Mouse (Mus musculus) frontal cortex, postnatal 25 days (tissue): ENCODE measurements at regions not wholly inside any gene's neighbourhood (a gene's known extent, or its start where the extent isn't known, plus 50 kb on each side); places are given as distances from the start of the nearest gene placed in this dataset.
"Not testable (repeated sequence)": the region's sequence is repeated elsewhere in the genome, so short reads cannot be mapped to it uniquely, and the experiment has no call there.

Experiments used
- DNase-seq, 2 experiments: peaks; one replicate each; pipeline ENCODE4 v3.0.0; 2022; ENCODE audit warnings: low spot score in 2 of 2

DNA sequence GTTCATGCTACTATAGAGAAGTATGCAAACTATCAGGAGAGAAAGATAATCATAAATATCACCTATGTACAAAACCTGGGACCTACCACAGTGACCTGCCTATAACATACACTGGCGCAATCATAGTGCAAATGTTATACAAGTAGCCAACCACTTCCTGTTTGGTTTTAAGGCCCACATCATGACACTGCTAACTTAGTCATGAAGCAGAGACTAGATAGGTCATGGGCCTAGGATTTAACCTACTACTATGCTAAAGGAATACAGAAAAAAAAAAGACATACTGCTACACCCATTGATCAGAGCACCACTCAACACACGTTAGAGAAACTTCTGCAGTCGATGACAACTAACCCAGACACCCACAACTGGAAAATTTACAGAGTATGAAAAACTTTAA, 498.6 kb upstream of the Acvr2a start:
- DNase-seq: no peak

DNA sequence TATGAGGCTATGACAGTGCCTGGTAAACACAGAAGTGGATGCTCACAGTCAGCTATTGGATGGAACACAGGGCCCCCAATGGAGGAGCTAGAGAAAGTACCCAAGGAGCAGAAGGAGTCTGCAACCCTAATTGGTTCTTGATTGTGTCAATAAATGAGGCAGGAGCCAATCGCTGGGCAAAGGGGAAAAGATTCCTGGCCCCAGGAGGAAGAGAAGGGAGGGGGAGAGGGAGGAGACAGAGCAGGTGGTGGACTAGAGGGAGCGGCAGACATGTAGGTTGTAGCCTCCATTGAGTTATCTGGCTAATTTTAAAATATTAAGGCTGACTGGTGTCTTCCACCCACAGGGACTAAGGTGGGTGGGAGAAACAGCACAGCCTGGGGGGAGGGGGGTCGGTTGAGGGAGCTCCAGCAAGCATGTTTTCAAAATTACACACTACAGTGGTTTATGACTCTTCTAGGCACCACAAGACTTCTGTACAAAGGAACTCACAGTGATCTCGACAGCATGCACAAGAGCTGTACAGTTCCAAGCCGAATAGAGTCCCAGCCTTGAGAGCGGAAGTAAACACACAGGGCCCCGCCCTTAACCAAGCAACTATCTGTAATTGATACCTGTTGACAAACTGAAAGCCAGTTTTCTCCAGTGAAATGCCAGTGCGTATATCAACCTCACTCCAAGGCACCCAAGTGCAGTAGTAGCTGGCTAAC, 497.6 kb upstream of the Acvr2a start:
- DNase-seq: no peak

DNA sequence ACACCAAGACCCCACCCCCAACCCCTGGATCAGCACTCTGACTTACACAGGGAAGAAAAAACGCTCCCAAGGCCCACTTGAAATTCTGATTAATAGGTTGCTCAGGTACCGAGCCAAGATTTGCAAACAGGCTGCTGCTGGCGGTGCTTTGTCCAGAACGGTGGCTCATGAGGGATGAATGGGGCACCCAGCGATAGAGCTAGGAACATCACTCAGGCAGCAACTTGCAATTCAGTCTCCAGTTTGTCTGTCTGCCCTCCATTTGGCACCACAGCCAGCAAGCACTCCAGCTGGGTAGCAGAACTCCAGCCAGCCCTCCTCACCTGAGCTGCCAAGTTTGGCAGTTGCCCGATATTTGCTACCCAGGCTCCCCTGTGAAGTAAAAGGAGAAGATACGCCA, 496.1 kb upstream of the Acvr2a start:
- no peak for DNase-seq

DNA sequence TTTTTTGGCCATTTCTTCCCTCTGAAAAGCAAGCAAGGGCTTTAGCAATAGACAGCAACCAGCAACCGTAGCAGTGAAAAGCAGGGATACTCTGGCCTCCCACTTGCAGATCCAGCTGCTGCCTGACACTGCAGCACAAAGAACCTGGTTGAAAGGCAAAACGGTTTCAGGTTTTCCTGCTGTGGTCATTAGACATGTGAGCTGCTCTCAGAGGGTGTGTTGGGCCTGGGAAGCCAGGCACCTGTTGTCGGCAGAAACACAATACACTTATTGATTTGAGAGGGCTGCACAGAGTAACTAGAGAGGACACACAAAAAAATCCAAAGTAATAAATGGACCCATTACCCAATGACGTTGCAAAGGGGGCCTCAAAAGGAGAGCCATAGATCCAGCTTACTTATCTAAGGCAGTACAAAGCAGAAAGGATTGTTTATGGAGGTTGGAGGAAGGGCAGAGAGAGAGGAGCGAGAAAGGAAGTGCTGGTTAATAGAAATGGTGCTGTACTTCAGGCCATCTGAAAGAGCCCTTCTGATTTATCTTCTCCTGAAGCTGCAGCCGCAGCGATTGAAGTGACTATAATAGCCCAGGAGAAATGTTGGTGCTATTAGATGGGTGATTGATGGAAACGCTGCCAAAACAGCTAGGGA, 495.4 kb upstream of the Acvr2a start:
- DNase-seq: no peak

DNA sequence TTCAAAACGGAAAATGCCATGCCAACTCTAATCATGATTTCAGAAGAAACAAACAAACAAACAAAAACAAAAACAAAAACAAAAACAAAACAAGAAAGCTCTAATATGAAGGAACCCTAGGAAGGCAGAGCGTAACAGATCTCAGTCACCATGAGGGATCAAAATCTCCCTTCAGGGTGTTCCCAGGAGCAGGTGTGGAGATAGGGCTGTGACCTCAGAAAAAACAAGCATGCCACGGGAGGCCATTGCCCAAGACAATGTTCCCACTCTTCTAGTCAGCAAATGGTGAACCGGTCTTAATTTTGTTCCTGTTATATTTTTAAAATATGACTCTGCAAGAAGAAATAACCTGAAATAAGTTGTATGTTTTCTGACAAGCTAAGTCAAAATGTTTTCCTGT, 492.4 kb upstream of the Acvr2a start:
- no peak for DNase-seq

DNA sequence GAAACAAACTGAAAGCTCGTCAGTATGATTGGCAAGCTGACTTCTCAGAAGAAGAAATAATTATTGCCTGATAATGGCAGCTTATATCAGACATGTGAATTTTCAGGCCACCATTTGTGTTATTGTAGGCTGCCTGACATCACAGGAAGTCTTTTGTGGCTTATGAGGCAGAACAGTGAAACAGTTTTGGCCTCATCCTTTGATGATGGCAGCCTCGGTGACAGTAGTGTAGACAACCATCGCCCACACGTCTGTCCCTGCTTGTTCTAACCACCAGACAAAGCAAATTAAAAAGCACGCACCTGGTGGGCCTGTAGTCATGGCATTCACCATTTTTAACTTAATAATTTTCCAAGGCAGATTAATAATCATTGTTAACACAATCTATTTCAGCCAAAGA, 491.6 kb upstream of the Acvr2a start:
- no peak for DNase-seq

DNA sequence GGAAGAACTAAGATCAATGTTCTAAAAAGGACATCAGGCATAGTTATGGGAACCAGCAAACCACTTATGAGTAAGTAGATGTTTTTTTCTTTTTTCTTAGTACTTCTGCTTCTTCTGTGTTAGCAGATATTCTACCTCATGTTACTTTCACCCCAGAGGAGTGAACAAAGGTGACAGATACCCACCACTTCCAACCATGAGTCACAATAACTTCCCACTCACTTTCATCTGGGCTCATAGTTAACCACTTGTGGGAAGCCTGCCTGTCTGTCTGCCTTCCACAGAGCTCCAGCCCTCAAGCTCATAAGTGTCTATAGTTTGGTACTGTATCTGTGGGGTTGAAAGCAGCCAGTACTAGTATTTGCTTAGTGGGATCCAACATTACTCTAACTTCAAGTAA, 485.7 kb upstream of the Acvr2a start:
- DNase-seq: no peak

DNA sequence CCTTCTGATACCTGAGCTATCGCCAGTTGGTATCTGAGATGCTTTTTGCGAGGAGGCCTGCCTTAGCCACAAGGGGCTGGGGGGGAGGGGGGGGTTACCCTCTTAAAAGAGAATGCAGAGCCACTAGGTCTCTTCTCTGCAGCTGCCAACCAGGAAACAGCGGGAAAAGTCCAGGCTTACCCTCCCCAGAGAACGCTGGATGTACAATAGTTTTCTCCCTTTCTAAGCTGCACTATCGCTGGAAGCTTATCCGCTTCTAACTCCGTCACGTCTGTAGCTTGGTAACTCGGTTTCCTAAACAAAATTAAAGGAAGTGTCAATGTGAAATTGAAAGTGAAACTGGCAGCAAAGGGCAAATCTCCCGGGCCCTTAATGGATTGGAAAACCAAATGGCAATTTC, 481.1 kb upstream of the Acvr2a start:
- DNase-seq: no peak

DNA sequence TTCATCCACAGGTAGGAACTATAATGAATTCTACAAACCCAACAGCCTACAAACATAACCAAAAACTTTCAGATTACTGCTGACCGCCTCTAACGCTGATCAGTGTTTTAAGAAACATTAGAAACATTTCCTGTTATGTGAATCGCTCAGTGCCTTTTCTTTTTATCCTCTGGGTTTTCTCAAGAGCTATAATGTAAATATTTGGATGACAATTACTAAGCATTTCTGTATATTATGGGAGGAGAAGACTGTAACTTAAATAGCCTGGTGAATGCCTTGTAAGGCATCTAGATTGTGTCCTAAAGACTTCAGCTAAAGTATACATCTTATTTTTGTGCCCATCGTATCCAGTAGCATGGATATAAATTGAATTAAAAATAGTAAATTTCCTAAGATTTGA, 465.9 kb upstream of the Acvr2a start:
- no peak for DNase-seq

DNA sequence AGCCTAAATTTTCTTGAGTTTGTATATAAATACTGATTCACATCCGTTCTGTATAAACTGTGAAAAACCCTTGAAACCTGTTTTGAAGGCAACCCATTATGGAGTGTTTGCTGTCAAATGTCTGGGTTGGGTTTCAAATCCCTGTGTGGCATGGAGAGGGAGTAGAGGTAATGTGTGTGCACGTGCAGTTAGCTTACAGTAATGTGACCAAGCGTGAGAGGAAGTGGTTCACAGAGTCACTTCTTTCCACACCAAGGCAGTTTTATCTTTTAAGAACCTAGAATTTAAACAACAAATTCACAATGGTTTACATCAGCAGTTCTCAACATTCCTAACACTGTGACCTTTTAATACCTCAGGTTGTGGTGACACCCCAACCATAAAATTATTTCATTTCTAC, 464.1 kb upstream of the Acvr2a start:
- DNase-seq: no peak

DNA sequence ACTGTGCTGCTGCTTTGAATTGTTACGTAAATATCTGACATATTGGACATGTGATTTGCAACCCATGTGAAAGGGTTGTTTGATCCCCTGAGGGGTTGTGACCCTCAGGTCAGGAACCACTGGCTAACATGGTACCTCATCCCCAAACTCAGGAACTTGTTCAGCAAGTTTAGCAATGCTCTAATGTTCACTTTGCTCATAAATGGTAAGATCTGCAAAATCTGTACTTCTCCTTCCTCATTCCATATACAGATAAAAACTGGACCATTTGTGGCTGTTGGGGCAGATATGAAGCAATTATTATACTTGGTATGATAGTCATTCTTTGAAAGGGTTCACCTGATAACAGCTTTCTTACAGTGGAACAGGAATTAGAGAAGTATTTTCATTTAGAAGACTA, 463.7 kb upstream of the Acvr2a start:
- no peak for DNase-seq

DNA sequence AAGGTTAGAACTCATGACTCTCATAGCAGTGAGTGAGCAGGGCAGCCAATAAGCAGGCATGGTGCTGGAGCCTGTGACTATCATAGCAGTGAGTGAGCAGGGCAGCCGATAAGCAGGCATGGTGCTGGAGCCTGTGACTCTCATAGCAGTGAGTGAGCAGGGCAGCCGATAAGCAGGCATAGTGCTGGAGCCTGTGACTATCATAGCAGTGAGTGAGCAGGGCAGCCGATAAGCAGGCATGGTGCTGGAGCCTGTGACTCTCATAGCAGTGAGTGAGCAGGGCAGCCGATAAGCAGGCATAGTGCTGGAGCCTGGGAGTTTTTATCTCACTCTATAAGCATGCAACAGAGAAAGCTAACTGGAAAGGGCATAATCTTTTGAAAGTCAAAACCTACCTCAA, 442.3 kb upstream of the Acvr2a start:
- DNase-seq: not testable (repeated sequence)

DNA sequence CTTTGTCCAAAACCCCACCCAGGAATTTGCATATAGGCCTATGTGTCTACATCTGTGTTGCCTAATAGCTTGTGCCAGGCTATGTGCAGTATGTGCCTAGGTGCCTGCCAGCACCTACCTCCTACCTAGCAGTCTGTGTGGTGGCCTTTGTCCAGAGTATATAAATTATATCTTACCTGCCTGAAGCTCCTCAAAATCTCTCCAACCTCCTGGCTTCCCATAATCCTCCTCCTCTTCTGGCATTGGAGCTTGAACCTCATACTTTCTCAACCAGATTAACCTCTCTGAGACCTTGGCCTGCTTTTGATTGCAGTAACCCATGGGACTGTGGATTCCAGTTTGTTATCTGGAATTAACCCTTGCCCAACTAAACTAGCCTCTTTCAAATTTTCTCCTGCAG, 440.8 kb upstream of the Acvr2a start:
- DNase-seq: no peak

DNA sequence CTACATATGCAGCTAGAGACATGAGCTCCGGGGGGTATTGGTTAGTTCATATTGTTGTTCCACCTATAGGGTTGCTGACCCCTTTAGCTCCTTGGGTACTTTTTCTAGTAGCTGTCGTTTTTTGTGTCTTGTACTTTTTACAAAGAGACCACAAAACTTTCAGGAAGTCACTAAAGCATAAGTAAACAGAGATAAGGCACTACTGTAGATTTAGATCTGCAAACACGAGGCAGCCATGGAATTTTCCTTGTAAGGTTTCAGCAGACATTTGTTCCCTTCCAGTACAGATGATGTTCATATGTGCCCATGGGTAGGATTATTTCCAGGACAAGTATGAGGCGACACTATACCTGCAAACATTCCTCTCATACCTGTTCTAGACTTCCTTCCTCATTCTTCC, 439.6 kb upstream of the Acvr2a start:
- DNase-seq: no peak

DNA sequence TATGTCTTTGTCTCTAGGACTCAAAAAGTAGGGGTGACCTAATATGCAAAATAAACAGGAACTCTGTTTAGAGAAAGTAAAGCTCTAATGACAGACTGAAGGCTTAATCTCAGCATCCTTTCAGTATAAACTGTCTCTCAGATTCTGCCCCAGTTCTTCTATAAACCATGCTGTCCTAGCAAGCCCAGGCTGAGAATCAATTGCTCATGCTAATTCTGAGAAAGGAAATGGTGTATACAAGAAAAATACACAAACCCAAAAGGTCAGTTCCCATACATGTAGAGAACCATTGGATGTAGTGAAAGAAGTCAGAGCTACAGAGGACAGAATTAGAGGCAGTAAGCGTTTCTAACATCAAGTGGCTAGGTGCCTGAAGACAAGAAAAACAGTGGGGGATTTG, 435.7 kb upstream of the Acvr2a start:
- no peak for DNase-seq

DNA sequence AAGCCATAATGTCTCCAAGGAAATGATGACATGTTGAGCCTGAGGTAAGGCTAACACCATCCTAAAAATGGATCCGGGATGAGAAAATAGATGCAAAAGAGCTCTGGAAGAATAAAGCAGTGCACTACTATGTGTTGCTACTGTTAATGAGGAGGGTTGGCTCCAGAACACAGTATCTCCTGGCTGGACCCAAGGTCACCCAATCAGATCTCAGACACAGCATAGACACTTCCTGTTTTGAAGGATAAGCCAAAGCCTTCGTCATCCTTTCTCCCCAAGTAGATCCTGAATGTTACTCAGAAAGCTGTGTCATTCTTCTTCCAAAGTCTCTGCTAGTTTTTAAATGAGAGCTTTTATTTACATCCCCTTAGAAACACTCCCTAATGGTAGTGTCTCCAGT, 435.2 kb upstream of the Acvr2a start:
- DNase-seq: no peak

DNA sequence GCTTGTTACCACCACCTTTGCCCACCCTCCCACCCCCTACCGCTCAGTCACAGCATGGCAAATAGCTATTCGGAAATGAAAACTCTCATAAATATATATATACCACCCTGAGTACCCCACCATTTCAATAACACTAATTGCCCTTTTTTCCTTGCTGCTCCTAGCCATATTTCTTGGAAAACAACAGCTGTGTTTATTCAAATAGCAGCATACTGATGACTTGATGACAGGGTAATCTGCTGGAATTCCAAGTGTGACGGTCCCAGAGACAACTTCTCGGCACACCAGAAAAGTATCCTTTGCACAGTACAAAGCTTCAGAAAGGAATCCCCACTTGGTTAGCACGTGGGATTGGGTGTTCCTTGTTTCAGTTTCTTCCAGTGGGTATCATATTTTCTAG, 433.8 kb upstream of the Acvr2a start:
- no peak for DNase-seq

DNA sequence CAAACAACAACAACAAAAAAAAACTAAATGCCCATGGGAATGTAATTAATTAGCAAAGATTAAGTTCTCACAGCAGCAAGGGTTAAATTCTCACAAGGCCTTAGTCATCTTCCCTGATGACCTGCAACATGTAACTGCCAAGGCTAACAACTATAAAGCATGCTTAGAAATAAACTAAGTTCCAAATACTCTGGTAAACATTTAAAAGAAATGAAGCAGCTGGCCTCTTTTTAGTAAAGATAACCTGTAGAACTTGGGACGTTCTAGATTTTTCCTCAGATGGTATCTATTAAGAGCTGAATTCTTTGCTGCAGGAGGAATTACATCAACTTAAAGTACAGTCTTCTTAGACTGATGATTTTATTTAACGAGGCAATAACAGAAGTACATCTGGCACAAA, 433.1 kb upstream of the Acvr2a start:
- no peak for DNase-seq

DNA sequence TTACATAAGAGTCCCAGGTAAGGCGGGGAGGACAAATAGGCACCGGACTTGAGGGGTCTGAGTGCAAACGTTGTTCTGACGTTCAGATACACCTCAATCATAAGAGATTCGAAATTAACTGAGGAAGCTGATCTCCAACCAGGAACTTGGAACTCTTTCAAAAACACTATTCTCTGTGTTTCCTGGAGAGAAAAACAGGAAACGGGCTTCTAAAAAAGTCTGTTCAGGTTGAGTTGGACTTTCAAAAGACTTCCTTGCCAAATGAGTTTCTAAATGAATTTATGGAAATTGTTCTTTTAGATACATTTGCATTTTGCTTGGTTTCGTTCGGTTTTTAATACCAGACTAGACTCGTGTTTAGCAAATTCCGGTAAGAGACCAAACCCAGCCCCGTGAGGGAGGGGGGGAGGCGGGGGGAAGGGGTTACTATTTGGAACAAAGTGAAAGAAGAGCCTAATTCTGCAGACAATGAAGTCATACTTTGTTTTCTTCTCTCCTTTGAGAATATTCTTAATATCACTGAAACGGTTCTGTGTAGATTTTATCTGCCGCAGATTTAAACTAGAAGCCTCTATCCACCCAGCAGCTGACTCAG, 432.3 kb upstream of the Acvr2a start:
- no peak for DNase-seq

DNA sequence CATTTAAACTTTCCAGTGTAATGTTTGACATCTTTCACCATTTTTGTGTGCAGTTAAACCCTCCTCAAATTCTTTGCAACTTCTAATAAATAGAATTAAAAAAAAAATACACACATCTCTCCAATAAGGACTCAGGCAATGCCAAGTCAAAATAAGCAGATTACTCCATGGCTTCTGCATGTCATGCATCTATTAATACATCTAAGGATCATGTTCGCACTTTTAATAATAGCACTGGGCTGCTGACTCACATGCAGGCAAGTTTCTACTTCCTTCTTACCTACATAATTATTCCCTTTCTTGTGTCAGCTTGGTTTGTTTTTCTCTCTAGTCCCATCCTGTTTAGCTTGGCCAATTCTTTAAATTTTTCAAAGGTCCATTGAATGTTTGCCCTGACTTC, 415.4 kb upstream of the Acvr2a start:
- DNase-seq: no peak

DNA sequence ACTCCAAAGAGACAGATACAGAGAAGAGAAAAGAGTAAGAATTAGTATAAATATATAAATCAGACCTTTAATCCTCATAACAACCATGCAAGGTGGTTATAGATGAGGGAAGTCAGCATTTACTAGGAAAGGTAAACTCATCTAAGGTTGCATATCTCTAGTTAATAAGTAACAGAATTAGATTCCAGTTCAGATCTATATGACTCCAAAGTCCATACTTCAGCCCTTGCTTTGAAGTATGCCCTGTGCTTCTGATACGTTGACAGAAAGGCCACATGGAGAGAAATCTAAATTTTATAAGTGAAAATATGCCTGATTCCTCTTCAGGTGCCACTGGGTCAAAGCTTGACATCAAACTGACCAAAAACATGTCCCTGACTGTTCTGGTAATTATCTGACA, 414.7 kb upstream of the Acvr2a start:
- no peak for DNase-seq

DNA sequence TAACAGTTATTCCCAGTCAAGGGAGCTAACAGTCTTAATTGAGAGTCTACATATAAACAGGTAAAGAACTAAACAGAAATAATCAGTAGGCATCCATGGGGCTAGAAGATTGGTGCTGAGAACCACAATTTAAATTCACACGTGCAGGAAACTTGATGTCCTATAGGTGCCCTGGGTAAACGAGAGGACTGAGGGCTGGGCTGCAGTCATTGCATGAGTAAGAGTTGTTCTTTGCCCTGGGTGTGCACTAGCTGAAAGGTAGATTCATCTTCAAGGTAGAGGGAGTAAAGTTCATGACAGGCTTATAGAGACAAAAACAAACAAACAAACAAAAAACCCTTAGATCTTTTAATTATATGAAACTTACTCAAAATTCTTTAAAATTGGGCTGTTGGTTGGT, 411.1 kb upstream of the Acvr2a start:
- DNase-seq: no peak

DNA sequence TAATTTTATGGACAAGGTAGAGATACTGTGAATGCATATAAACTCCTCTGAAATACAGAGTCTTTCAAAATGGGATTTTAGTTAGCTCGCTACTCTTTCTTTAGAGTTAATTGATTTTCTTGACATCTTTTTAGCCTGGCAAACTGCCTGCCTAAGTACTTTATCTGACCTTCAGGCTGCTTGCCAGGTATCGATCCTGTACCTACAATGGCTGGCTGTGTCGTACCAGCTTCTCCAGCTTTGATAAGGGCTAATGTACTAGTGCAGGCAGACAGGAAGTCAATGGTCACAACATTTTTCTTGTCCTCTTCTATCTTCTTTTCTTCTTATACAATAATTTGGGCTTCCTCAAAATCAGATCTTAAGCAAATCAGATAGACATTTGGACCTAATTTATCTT, 409.4 kb upstream of the Acvr2a start:
- no peak for DNase-seq

DNA sequence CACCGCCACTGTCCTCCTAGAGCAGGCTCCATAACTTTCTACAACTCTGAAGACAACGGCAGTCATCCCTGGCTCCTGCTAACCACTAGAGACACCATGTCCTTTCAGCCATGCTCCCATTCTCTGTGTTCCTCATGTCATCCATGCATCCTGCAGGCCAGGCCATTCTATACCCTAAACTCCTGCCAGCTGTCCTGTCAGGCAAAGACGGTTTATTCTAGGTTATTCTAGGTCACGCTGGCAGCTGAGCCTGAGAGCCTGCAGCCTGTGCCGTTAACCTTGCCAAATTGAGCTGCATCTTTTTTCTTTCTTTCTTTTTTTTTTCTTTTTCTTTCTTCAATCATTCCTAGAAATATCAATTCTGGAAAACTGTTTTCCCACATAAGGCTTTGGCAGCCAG, 406.0 kb upstream of the Acvr2a start:
- no peak for DNase-seq
